In genomic region chr2:172473591-172473990, GRCm38 (mm10) we compare ENCODE assay signal across 16 mouse cellular contexts. TPM values are rescaled to one million over a fixed set of nuclear protein-coding genes. Genes with fewer than 3 reads are reported as not detected.
DNase-seq lines count a peak whose midpoint lies in the region; ATAC-seq and TF ChIP-seq lines count a peak whose summit lies in the region.
"Had no signal": no experiment of that assay in that cellular context is flagged by ENCODE, and none has a peak within 500 bp of the region (broad histone marks: within the 10 kb centered on the region; RNA-seq: fewer than 3 reads in every experiment).

No protein-coding gene starts in this region.

- no peak overlapping the region for H3K27ac ChIP-seq in kidney, postnatal 0 days

- TF ChIP-seq CTCF in kidney, postnatal 0 days (IDR thresholded peaks at IDR 0.05; ENCODE audit: low read depth), result no peak
- TF ChIP-seq CTCF in brain, embryonic 14.5 days (IDR thresholded peaks at IDR 0.05; ENCODE audit: borderline replicate concordance, extremely low read depth, insufficient read depth, insufficient read length), result no peak

- 39% methylated on average over 8 of the region's 8 CpGs for whole genome bisulfite sequencing in kidney, postnatal 0 days

- no peak overlapping the region for H3K9ac ChIP-seq in kidney, postnatal 0 days (ENCODE audit: low read depth, low read length)

- no peaks in the 10 kb centered on the region for H3K9me3 ChIP-seq in kidney, postnatal 0 days (replicated peaks; ENCODE audit: low read length)

- no peaks in the 10 kb centered on the region for H3K27me3 ChIP-seq in kidney, postnatal 0 days (ENCODE audit: insufficient read depth, low read length)

- no peak overlapping the region for H3K4me2 ChIP-seq in kidney, postnatal 0 days (ENCODE audit: low read length)

- TF ChIP-seq POLR2A in brain, embryonic 14.5 days (IDR thresholded peaks at IDR 0.05; ENCODE audit: borderline replicate concordance, extremely low read depth, insufficient read depth, insufficient read length, poor library complexity, severe bottlenecking), result no peak

- intact Hi-C loops in heart, postnatal 25 days (cut with DNase I), result no loop called here

- H3K4me3 ChIP-seq in kidney, postnatal 0 days (replicated peaks; ENCODE audit: low read depth, low read length), result no peak overlapping the region
- H3K4me3 ChIP-seq: myocyte had no signal

- DNase-seq in heart, adult 18-20 months, result peak; percentile 14 to 32
- no peak for DNase-seq in heart, postnatal 25 days (ENCODE audit: low spot score)
- peak; percentile 76 for DNase-seq in kidney, postnatal 0 days (ENCODE audit: low spot score)
- DNase-seq in kidney, adult 18-20 months, result no peak
- peak; percentile 69 for DNase-seq in brain, embryonic 14.5 days (ENCODE audit: low read depth)
- DNase-seq in lung, postnatal 10 days, result peak; percentile 53
- no peak for DNase-seq in layer of hippocampus, adult 9-11 months
- DNase-seq in cerebellum, postnatal 14 days, result no peak
- DNase-seq: cerebellum, adult 9-11 months; gastrocnemius, postnatal 14 days; thymus, postnatal 25 days had no signal

- no peak for ATAC-seq in kidney, postnatal 0 days (replicated peaks; ENCODE audit: low FRiP score, low read depth)

- no peaks in the 10 kb centered on the region; the same call in 1 of the 2 replicates for H3K4me1 ChIP-seq in kidney, postnatal 0 days (replicated peaks; ENCODE audit: insufficient read depth, low read length)

- H3K36me3 ChIP-seq in kidney, postnatal 0 days (ENCODE audit: insufficient read depth, low read length), result 0 out of 2 replicates have a peak, but pooled peaks cover 7% of the 10 kb centered on the region

RNA-seq across cellular contexts. Expression of gene Fam209, which starts 1.3 kb away (rescaled TPM):
- not detected for total RNA-seq in heart, adult 18-20 months (2021)
- total RNA-seq in heart, postnatal 25 days (2021), result not detected
- 0.20 TPM in 1 of 2 replicates, not detected in the other for polyA plus RNA-seq in kidney, postnatal 0 days (2015; fragmentation: Nextera tagmentation; extraction: Ambion mirVana)
- 0.37 and 0.57 TPM in 2 replicates for polyA plus RNA-seq in brain, embryonic 14.5 days (2012; rRNA removed)
- total RNA-seq: left cerebral cortex, postnatal 25 days had no signal
- polyA plus RNA-seq: kidney, embryonic 14.5 days had no signal

RNA-seq across cellular contexts. Expression of gene Gcnt7, which starts 15.2 kb away (rescaled TPM):
- not detected for total RNA-seq in heart, adult 18-20 months (2021)
- total RNA-seq in heart, postnatal 25 days (2021), result not detected
- polyA plus RNA-seq in kidney, postnatal 0 days (2015; fragmentation: Nextera tagmentation; extraction: Ambion mirVana), result 0.50 and 0.51 TPM in 2 replicates
- not detected in 2 replicates for polyA plus RNA-seq in brain, embryonic 14.5 days (2012; rRNA removed)
- total RNA-seq: adrenal gland, postnatal 4 days; gastrocnemius, postnatal 14 days; left cerebral cortex, postnatal 25 days had no signal
- polyA plus RNA-seq: spleen, adult 2 months had no signal

RNA-seq across cellular contexts. Expression of gene Rtf2, which starts 33.2 kb away (rescaled TPM):
- 10 to 100 TPM; 30.6 to 32.7 TPM for total RNA-seq in heart, adult 18-20 months (2021)
- total RNA-seq in heart, postnatal 25 days (2021), result 10 to 100 TPM; 28.0 to 28.5 TPM
- 73.2 and 83.9 TPM in 2 replicates for polyA plus RNA-seq in kidney, postnatal 0 days (2015; fragmentation: Nextera tagmentation; extraction: Ambion mirVana)
- 63.3 and 66.5 TPM in 2 replicates for polyA plus RNA-seq in brain, embryonic 14.5 days (2012; rRNA removed)

Comparison
In these comparisons a context has a peak if more than half of its experiments do, and no peak if none do; other contexts are left out.
1. DNase-seq: peak in heart, adult 18-20 months (2 of 2), kidney, postnatal 0 days (single experiment), brain, embryonic 14.5 days (single experiment) and lung, postnatal 10 days (single experiment); none in heart, postnatal 25 days (single experiment), kidney, adult 18-20 months (single experiment), layer of hippocampus, adult 9-11 months (single experiment) and cerebellum, postnatal 14 days (0 of 2).